Mouse (Mus musculus): Measurements from ENCODE around the gene Arhgap35.

Gene Arhgap35

DNA sequence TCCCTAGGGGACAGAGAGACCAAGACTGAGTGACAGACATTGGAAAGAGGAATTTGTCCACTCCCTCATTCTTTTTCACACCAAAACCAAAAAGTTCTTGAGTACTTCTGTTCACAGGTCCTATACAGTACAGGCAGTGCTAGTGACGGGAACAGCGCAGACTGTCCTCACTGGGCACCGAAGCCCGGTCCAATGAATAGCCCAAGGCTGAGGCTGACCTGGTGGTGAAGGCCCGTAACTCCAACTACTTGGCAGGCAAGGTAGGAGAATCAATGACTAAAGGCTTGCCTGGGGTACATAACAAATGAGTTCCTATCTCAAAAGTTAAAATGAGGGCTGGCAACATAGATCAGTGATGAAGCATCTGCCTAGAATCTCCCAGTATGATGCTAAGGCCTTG lies 149.2 kb downstream of the Arhgap35 start:
- DNase-seq (ENCODE audit: low read depth), result no peak

- peak; percentile 87 for DNase-seq (ENCODE audit: low read depth)
Measured at GRCm38 (mm10) chr7:16465160-16465559, 149.6 kb downstream of the Arhgap35 start.

DNA sequence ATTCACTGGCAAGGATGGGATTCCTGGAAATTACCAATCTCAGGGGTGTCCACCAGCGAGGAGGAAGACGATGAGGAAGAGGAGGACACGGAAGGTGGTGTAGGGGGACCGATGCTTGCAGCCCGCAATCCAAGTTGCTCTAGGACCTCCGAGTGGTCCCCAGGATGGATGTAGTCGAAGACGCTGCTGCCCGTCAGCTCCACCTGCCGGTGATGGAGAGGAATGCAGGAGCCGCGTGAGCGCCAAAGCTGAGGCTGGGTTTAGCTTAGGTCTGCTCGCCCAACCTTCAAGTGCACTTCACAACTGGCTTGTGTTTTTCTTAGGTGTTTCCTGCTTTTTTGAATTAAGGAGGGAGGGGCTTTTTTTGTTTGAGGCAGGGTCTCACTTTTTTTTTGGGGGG lies 151.6 kb downstream of the Arhgap35 start:
- peak; percentile 87 for DNase-seq (ENCODE audit: low read depth)

DNA sequence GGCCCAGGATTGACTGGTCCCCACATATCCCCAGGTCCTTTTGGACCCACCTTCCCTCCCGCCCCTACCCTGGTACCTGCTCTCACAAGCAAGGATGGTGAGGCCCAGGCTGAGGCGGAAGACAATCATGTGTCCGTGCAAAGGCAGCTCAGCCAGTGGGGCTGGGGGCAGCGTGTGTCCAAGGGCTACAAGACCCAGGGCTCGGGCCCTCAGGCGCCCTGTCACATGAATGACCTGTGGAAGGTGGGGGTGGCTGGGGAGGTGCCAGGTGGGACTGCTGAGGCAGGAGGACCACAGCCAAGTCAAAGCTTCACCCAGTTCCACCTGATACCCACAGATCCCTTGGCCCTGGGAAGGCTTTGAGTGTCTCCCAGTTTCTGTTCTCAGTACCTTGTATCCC lies 153.1 kb downstream of the Arhgap35 start:
- no peak for DNase-seq (ENCODE audit: low read depth)

DNA sequence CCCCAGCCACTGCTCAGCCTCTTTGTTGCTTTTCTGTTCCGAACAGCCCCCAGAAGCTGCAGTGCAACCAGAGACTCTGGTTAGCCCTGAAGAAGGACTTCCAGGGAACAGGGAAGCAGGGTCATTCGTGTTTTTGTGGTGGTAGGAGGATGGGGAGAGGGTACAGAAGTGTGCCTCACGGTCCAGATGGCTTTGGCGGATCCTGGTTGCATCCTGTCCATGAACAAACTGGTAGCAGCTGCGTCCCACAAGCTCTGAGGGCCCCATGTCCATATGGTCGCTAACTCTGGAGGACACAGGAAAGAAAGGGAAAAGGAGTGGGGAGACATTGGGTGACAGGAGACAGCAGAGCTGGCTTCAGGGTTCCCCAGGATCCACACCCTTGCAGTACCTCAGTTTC lies 153.6 kb downstream of the Arhgap35 start:
- no peak for DNase-seq (ENCODE audit: low read depth)

DNA sequence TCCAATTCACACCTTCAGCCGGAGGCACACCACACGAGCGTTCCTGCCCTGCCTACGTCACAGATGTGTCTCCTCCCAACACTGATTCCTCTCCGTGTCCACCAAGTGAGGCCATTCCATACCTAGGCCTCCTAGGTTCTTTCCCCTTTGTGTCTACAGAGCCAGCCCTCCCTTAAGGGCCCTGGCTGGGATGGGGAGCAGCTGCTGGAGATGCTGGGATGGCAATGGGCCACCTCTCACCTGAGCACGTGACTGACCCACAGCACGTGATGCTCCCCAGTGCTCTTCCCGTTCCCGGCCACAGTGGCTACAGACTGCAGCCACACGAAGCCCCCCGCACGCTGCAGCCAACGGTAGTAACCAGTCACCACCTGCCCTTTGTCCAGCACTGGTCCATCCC lies 154.2 kb downstream of the Arhgap35 start:
- DNase-seq (ENCODE audit: low read depth), result no peak

- DNase-seq (ENCODE audit: low read depth), result no peak
Measured at GRCm38 (mm10) chr7:16456289-16456688, 158.5 kb downstream of the Arhgap35 start.

- no peak for DNase-seq (ENCODE audit: low read depth)
Measured at GRCm38 (mm10) chr7:16455016-16455415, 159.8 kb downstream of the Arhgap35 start.

DNA sequence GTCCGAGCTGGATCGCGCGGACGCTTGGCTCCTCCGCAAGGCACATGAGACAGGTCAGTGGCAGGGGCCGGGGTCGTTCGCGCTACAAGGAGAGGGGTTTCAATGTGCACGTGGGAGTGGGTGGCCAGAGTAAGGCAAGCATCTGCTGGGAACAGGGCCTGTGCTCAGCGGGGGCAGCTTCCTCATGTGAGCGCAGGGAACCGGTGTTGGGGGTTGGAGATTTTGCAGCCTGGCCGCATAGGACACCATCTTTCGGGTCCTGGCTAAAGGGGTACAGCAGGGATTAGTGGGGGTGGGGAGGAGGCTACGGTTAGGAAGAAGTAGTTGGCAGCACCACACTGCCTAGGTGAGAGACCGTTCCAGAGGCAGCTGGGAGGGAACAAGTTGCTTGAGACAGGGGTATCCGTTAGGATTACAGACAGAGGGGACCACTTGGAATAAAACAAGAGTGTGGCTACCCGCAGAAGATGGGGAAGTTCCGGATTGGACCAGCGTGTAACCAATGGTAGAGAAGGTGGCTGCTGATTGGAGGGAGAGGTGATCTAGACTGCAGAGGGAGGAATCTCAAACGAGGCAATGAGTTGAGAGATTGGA lies 161.6 kb downstream of the Arhgap35 start:
- peak; percentile 78 for DNase-seq (ENCODE audit: low read depth)

GRCm38 (mm10) chr7:16452587-16453073 lies 162.2 kb downstream of the Arhgap35 start, which contains the start of gene Tmem160:
TSS of gene Tmem160 (plus strand) at chr7:16452779.
- peak; percentile 94 for DNase-seq (ENCODE audit: low read depth)

DNA sequence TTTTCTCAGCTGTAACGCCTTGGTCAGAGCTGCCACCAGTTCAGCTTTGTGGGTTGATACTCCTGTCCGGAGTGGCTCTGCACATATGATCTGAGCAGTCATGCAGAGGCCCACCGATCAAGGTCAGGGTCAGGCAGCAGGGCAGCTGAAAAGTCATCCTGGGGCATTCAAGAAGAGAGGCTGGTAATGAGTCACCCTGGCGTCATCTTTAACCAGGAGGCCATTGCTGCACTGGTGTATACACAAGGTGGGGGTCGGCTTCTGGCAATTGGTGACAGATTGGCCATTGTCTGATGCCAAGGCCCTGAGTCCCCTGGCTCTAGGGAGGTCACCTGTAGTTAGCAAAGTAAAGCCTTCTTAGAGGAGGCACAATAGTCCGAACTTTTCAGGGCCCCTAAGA lies 163.1 kb downstream of the Arhgap35 start:
- no peak for DNase-seq (ENCODE audit: low read depth)

All from induced T-regulatory cell, adult 2 months (primary cell).